Mouse (Mus musculus): Measurements from ENCODE around the gene Zfp318. TPM values are rescaled to one million over a fixed set of nuclear protein-coding genes. Genes with fewer than 3 reads are reported as not detected.
A peak's percentile ranks its signal among the peaks of the same experiment; 100 is the strongest.

Zfp318 gene
- polyA plus RNA-seq, 1 experiment from 2014 or later: 5.2 TPM

DNA sequence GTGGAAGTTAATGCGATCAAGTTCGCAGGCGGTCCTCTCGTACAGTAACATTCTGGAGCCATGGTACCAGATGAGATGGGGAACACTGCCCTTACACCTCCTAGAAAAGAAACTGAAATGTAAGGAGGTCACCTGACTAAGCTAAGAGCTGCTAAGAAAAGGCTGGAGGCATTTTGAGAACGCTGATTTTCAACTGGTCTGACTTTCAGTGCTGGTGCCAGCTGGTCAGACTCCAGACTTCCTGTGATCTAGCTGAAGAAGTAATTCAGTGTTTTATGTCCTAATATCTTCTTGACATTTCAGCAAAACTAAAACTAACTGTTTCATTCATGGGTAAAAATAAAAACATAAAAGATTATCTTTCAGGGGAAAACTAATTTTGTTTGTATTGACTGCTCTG lies 35.1 kb downstream of the Zfp318 start:
- Histone ChIP-seq H3K9me3 (no peaks in the 10 kb centered on the region), H3K9ac (0 out of 2 replicates have a peak overlapping the region, but pooled peaks have one; percentile 24), H3K4me1 (no peaks in the 10 kb centered on the region), H3K27ac (replicated peaks) (no peak overlapping the region), H3K4me3 (no peak overlapping the region), H3K27me3 (replicated peaks) (no peaks in the 10 kb centered on the region), H3K4me2 (no peak overlapping the region), H3K36me3 (peaks cover 25% of the 10 kb centered on the region)
- no peak for ATAC-seq (ENCODE audit: extremely low read depth, insufficient number of reproducible peaks, low FRiP score, low TSS enrichment)
- WGBS: 73% methylated on average over 5 of the region's 5 CpGs

DNA sequence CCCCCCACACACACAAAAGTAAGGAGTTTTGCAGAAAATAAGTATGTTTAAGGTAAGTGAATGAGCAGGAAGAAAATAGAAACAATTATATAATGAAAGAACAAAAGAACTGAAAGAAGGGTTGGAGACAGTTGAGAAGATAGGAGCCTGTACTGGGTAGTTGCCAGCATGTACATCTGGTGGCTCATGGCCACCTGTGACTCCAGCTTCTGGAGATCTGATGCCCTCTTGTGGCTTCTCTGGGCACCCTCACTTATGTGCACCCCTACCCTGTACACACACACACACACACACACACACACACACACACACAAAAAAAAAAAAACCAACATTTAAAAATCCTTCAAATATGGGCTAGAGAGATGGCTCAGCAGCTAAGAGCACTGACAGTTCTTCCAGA lies 36.2 kb downstream of the Zfp318 start:
- Histone ChIP-seq H3K36me3 (peaks cover 16% of the 10 kb centered on the region), H3K27me3 (replicated peaks) (no peaks in the 10 kb centered on the region), H3K4me3 (no peak overlapping the region), H3K4me2 (no peak overlapping the region), H3K9ac (no peak overlapping the region), H3K9me3 (no peaks in the 10 kb centered on the region), H3K27ac (replicated peaks) (no peak overlapping the region), H3K4me1 (no peaks in the 10 kb centered on the region)
- no peak for ATAC-seq (ENCODE audit: extremely low read depth, insufficient number of reproducible peaks, low FRiP score, low TSS enrichment)

DNA sequence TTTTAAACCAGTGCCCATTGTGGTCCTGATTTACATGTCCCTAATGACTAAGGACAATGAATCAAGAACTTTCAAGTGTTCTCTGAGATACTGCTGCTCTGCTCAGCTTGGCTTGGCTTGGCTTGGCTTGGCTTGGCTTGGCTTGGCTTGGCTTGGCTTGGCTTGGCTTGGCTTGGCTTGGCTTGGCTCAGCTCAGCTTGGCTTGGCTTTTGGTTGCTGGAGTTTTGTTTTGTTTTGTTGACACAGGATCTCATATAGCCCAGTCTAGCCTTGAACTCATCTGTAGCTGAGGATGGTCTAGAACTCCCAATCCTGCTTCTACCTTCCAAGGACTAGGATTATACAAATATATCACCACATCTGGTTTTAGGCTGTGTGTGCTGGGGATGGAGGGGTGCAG lies 43.0 kb downstream of the Zfp318 start:
- Histone ChIP-seq H3K27ac (replicated peaks) (no peak overlapping the region), H3K4me2 (no peak overlapping the region), H3K9ac (no peak overlapping the region), H3K4me3 (no peak overlapping the region), H3K9me3 (no peaks in the 10 kb centered on the region), H3K36me3 (no peaks in the 10 kb centered on the region), H3K4me1 (peaks cover 11% of the 10 kb centered on the region), H3K27me3 (replicated peaks) (peaks cover 10% of the 10 kb centered on the region)
- no peak for ATAC-seq (ENCODE audit: extremely low read depth, insufficient number of reproducible peaks, low FRiP score, low TSS enrichment)

DNA sequence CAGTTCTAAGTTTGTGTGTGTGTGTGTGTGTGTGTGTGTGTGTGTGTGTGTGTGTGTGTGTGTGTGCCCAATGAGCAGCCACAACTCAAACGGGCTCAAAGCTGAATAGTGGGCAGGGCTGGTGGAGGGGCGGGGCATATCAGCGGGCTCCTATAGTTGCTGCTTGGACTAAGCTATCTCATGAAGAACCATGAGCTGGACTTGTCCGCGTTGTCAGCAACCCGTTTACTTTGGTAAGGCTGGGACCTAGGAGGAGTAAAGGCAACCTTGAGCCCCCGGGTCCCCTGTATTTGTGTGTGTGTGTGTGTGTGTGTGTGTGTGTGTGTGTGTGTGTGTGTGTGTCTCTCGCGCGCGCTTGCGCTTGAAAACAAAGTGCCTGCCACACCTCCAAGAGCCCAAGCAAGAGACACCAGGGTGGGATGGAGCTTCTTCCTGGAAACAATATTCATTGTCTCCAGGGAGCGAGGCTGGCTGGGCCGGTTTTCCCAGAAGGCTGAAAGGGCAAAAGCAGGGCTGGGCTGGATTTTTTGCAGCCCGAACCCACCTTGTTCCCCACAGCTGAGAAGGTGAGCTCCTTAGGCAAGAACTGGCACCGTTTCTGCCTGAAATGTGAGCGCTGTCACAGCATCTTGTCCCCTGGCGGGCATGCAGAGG lies 45.4 kb downstream of the Zfp318 start, which contains the start of gene Crip3:
TSS of gene Crip3 (plus strand) at position 166 of the 654 bp plus-strand sequence.
- H3K27me3 ChIP-seq (replicated peaks): peaks cover 10% of the 10 kb centered on the region
- WGBS: 18% methylated on average over 18 of the region's 18 CpGs
- H3K9ac ChIP-seq: peak within 1 kb of the TSS; percentile 47; the same call in 1 of the 2 replicates
- peak within 1 kb of the TSS; percentile 61 for H3K4me2 ChIP-seq
- no peak within 1 kb of the TSS for H3K27ac ChIP-seq (replicated peaks)
- peak within 1 kb of the TSS; percentile 27; the same call in 1 of the 2 replicates for H3K4me3 ChIP-seq
- peaks cover 25% of the 10 kb centered on the region for H3K4me1 ChIP-seq
- H3K36me3 ChIP-seq: no peaks in the 10 kb centered on the region
- H3K9me3 ChIP-seq: no peaks in the 10 kb centered on the region
- ATAC-seq (ENCODE audit: extremely low read depth, insufficient number of reproducible peaks, low FRiP score, low TSS enrichment): no peak

DNA sequence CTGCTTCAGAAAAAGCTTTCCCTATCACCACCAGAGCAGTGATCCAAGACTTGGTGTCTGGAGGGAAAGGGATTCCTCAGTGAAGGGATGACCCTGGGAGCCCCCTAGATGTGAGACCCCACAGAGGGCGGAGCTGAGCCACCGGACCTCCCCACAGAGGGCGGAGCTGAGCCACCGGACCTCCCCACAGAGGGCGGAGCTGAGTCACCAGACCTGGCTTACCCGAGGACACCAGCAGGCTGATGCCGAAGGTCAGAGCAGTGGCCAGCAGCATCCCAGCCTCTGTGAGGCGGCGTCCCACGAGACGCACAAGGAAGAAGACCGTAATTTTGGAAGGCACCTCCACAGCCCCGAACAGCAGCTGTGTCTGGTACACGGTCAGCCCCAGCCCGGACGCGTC lies 50.1 kb downstream of the Zfp318 start:
- Histone ChIP-seq H3K9ac (peak overlapping the region; percentile 67), H3K4me2 (peak overlapping the region; percentile 57), H3K9me3 (no peaks in the 10 kb centered on the region), H3K27ac (replicated peaks) (no peak overlapping the region), H3K27me3 (replicated peaks) (peaks cover 51% of the 10 kb centered on the region), H3K4me3 (peak overlapping the region; percentile 31), H3K36me3 (no peaks in the 10 kb centered on the region), H3K4me1 (peaks cover 27% of the 10 kb centered on the region)
- WGBS: 5% methylated on average over 17 of the region's 17 CpGs
- ATAC-seq (ENCODE audit: extremely low read depth, insufficient number of reproducible peaks, low FRiP score, low TSS enrichment): no peak

DNA sequence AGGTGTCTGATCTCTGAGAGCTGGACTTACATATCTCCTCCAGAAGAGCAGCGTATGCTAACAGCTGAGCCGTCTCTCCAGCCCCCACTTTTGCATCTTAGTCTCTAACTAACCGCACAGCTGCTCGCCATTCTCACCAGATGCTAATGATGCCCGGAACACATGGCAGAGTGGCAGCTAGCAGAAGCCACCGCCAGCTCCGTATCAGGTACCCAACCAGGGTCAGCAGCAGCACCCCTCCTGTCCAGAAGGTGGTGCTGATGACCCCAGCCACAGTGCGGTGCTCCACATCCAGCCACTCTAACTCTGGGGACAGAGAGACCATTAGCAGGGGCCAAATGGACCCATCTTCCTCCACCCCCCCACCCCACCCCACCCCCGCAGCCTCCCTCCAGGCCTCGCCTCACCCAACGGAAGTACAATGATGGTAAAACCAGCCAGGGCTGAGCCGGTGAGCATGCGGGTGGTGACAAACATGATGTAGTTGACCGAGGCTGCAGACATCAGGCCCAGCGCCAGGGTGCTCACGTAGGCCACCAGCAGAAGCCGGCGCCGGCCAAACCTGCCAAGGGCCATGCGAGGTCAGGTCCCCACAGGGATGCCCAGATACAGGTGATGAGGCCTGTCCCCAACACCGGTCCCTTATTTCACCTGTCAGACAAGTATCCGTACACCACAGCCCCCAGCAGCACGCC lies 53.3 kb downstream of the Zfp318 start:
- no peak for ATAC-seq (ENCODE audit: extremely low read depth, insufficient number of reproducible peaks, low FRiP score, low TSS enrichment)
- no peak overlapping the region for H3K9ac ChIP-seq
- no peaks in the 10 kb centered on the region for H3K9me3 ChIP-seq
- 20% methylated on average over 23 of the region's 23 CpGs for WGBS
- H3K27me3 ChIP-seq (replicated peaks): peaks cover 53% of the 10 kb centered on the region
- H3K27ac ChIP-seq (replicated peaks): no peak overlapping the region
- no peaks in the 10 kb centered on the region for H3K36me3 ChIP-seq
- H3K4me2 ChIP-seq: peak overlapping the region; percentile 34; the same call in 1 of the 2 replicates
- H3K4me1 ChIP-seq: peaks cover 14% of the 10 kb centered on the region
- no peak overlapping the region for H3K4me3 ChIP-seq

DNA sequence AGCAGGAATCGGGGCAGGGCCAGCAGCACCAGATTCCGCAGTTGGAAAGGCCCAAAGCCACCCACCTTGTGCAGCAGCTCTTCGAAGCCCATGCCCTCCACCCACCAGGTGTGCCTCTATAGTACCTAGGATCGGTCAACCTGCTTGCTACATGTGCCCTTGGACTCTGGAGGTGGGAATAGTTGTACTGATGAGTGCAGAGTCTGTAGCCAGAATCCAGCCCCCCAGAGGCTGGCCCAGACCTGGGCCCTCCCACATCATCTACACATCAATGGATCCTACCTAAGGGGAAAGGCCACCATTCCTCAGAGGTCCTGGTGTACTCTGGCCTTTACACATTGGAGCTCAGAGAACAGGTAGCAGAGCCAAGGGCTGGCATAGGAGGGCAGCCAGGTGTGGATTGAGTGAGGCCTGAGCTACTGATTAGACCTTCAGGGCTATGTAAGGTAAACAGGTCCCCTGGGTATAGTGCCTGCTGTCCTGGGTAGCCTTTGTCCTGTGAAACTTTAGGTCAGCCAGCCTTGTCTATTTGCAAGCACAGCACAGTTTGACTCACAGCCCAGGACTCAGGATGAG lies 54.9 kb downstream of the Zfp318 start, which contains the start of gene Slc22a7:
TSS of gene Slc22a7 (minus strand) at position 160 of the 576 bp plus-strand sequence.
- H3K4me3 ChIP-seq: no peak within 1 kb of the TSS
- no peaks in the 10 kb centered on the region for H3K9me3 ChIP-seq
- H3K27me3 ChIP-seq (replicated peaks): peaks cover 69% of the 10 kb centered on the region
- ATAC-seq (ENCODE audit: extremely low read depth, insufficient number of reproducible peaks, low FRiP score, low TSS enrichment): no peak
- H3K36me3 ChIP-seq: no peaks in the 10 kb centered on the region
- peaks cover 12% of the 10 kb centered on the region for H3K4me1 ChIP-seq
- H3K27ac ChIP-seq (replicated peaks): no peak within 1 kb of the TSS
- no peak within 1 kb of the TSS for H3K9ac ChIP-seq
- 74% methylated on average over 4 of the region's 4 CpGs for WGBS
- H3K4me2 ChIP-seq: no peak within 1 kb of the TSS

DNA sequence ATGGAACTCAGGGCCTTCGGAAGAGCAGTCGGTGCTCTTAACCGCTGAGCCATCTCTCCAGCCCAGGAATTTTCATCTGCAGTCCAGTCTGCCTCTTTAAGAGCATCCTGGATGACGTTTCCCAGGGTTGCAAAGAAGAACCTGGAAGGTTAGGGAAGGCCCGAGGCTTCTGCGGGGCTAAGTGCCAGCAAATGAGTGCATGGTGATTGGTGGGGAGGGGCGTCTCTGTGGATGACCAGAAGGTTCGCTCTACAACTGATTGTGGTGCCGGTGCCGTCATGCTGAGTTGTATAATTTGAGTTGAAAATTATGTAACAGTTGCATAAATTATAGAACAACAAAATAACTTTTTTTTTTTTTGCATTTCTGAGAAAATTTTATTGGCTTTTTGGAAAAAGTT lies 55.6 kb downstream of the Zfp318 start:
- Histone ChIP-seq H3K36me3 (no peaks in the 10 kb centered on the region), H3K27me3 (replicated peaks) (peaks cover 77% of the 10 kb centered on the region), H3K9ac (no peak overlapping the region), H3K9me3 (no peaks in the 10 kb centered on the region), H3K27ac (replicated peaks) (no peak overlapping the region), H3K4me2 (no peak overlapping the region), H3K4me3 (no peak overlapping the region), H3K4me1 (peaks cover 7% of the 10 kb centered on the region)
- WGBS: 81% methylated on average over 10 of the region's 10 CpGs
- ATAC-seq (ENCODE audit: extremely low read depth, insufficient number of reproducible peaks, low FRiP score, low TSS enrichment): no peak

DNA sequence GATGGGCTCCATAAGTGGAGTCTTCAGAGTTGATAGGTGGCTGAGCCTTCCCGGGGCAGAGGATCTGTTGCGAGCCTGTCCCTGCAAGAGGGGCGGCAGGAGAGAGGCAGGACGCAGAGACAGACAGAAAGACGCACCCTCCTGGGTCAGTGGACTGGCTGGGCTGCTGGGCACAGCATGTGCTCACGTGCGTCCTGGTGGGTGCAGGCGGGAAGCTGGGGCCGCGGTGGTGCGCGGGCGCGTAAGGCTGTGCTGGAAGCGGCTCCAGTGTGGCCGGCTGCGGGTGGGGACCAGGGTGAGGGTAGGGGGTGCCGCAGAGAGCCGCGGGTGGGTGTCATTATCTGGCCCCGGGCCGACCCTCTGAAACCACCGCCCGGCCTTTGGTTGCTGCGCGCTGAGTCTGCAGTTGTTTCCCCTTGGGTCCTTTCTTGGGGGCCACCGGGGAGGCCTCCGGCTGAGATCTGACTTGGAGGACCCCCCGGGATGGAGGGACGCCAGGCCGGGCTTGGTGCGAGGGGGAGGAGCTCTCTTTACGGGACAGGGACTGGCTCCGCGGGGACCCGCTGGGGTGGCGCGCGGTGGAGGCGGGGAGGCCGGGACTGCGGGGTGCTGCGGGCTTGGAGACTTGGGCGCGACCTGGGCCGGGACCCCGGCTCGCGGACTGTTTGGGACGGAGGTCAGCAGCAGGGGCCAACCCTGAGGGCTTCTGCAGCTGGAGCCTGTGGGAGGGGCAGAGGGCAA lies 61.5 kb downstream of the Zfp318 start:
- peaks cover 13% of the 10 kb centered on the region for H3K4me1 ChIP-seq
- H3K36me3 ChIP-seq: no peaks in the 10 kb centered on the region
- ATAC-seq (ENCODE audit: extremely low read depth, insufficient number of reproducible peaks, low FRiP score, low TSS enrichment): no peak
- no peak overlapping the region for H3K27ac ChIP-seq (replicated peaks)
- H3K4me3 ChIP-seq: peak overlapping the region; percentile 49
- H3K9ac ChIP-seq: peak overlapping the region; percentile 72
- WGBS: 1% methylated on average over 50 of the region's 50 CpGs
- H3K27me3 ChIP-seq (replicated peaks): peaks cover 93% of the 10 kb centered on the region
- no peaks in the 10 kb centered on the region for H3K9me3 ChIP-seq
- H3K4me2 ChIP-seq: peak overlapping the region; percentile 74

DNA sequence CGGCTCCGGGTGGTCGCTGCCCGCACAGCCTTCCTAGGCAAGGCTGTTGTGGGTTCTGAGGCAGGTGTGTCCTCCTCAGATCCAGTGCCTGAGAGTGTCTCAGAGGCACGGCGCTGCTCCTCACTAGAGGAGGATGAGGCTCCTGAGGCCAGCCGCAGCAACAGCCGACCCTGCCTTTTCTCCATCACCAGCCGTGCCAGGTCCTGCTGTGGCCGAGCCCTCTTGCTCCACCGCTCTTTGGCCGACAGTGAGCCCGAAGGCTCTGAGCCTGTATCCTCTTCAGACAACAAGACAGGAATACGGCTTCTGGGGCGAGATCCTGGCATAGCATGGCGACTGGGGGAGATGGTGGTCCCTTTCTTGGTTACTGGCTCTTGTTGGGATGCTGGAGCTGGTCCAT lies 62.7 kb downstream of the Zfp318 start:
- H3K4me2 ChIP-seq: no peak overlapping the region
- H3K4me1 ChIP-seq: peaks cover 13% of the 10 kb centered on the region
- peaks cover 94% of the 10 kb centered on the region for H3K27me3 ChIP-seq (replicated peaks)
- H3K4me3 ChIP-seq: no peak overlapping the region
- 86% methylated on average over 16 of the region's 16 CpGs for WGBS
- no peak for ATAC-seq (ENCODE audit: extremely low read depth, insufficient number of reproducible peaks, low FRiP score, low TSS enrichment)
- no peaks in the 10 kb centered on the region for H3K9me3 ChIP-seq
- H3K36me3 ChIP-seq: no peaks in the 10 kb centered on the region
- no peak overlapping the region for H3K27ac ChIP-seq (replicated peaks)
- H3K9ac ChIP-seq: no peak overlapping the region

DNA sequence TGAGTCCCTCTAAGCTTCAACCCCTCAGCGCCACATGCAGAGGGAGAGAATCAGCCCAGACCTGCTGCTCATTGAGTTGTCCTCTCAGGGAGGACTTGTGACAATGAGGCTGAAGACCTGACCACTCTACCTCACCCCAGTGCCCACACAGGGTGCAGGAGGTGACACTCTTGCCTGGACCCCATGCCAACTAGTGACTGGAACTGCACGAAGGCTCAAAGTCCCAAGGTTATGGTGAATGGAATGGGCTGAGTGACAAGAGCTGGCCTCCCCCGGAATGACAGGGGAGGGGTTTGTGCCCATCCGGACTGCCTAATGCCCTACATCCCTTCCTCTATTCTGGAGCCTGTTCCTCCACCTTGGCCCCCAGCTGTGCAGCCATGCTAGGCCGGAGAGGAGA lies 69.2 kb downstream of the Zfp318 start:
- no peaks in the 10 kb centered on the region for H3K9me3 ChIP-seq
- H3K27me3 ChIP-seq (replicated peaks): peaks cover 91% of the 10 kb centered on the region
- H3K4me1 ChIP-seq: peaks cover 28% of the 10 kb centered on the region
- 34% methylated on average over 5 of the region's 5 CpGs for WGBS
- no peaks in the 10 kb centered on the region for H3K36me3 ChIP-seq
- H3K9ac ChIP-seq: no peak overlapping the region
- no peak for ATAC-seq (ENCODE audit: extremely low read depth, insufficient number of reproducible peaks, low FRiP score, low TSS enrichment)
- H3K4me3 ChIP-seq: no peak overlapping the region
- H3K4me2 ChIP-seq: no peak overlapping the region
- H3K27ac ChIP-seq (replicated peaks): no peak overlapping the region
